Mouse (Mus musculus): Measurements from ENCODE around the gene Adamts16.

The Adamts16 gene

DNA sequence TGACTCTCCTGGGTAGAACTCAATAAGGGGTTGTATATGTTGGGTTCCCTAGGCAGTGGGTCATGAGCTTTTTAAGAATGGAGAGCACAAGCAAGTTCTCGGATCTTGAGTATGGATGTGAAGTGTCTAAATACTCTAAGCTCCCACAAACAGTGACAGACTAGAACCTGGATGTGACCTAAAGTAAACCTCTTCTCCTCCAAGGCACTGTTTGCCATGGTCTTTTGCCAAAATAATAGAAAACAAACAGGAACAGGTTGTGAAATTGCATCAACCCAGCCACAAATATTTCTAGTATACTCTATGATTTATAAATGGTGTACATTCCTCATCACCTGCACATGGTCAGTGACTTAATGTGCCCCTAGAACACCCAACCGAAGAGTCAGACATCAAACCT, 79.0 kb downstream of the Adamts16 start:
- no peak for DNase-seq (ENCODE audit: low spot score)

GRCm38 (mm10) chr13:70761312-70761711, 80.3 kb downstream of the Adamts16 start:
- DNase-seq (ENCODE audit: low spot score), result no peak

GRCm38 (mm10) chr13:70760186-70760585, 81.4 kb downstream of the Adamts16 start:
- DNase-seq (ENCODE audit: low spot score), result no peak

- DNase-seq (ENCODE audit: low spot score), result no peak
These were observed 95.2 kb downstream of the Adamts16 start for GRCm38 (mm10) chr13:70746294-70747008.

DNA sequence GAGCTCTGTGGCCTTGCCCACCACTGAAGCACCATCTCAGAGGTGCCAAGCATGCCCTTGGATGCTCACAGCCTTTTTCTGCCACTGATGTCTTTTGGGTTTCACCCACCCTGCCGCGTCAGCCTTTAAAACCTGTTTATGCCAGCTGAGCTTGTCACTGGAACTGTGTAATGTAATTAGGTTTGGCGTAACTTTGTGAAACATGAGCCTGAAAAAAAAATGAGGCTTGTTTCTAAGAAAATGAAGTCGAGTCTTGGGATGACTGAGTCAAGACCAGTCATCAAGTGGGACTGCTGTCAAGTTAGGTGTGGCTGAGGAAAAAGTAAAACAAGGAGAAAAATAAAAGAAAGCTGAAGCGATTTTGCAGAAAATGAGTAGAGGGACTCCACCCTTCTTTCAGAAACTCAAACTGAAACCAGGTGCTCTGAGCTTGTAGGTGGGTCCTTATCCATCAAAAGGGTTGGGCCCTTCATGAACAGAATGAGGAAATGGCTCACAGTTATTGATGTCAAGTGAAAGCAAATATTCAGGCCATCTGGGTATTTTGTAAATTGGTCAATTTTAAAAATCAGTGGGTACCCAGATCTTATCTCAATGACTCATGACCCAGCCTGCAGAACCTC, 97.1 kb downstream of the Adamts16 start:
- no peak for DNase-seq (ENCODE audit: low spot score)

DNA sequence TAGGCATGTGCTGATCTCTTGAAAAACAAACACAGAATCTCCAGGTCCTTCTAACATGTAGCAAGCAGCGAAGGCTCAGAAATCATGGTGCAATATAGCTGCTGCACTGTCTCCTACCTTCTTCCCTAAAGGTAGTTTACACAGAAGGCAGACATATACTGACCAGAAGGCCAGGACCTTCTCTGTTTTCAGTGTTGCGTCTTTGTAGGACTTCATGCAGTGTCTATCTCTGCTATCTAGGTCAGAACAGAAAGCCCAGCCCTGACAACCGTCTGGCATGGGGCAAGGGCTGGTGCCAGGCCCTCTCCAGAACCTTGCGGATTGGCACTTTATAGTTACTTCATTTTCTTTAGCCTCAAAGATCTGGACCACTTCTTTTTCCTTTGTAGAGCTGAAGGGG, 98.9 kb downstream of the Adamts16 start:
- DNase-seq (ENCODE audit: low spot score), result no peak

- no peak for DNase-seq (ENCODE audit: low spot score)
These were observed 101.0 kb downstream of the Adamts16 start for GRCm38 (mm10) chr13:70740281-70741240.

DNA sequence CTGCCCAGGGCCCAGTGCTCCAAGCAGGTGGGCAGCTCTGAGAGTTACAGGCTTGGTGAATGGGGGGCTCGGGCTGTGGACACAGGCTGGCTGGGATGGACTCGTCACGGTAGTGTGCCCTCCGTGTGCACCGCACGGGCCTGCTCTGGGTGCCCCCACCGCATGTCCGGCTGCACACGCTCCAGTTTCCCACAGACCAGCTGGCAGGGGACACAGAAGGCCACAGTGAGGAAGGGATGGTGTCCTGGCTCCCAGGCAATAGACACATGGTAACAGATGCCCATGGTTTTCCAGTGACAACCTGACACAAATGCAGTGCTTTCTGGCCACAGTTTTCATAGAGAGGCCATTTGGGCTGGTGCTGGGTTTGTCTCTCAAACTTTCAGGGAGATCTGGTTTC, 102.8 kb downstream of the Adamts16 start:
- DNase-seq (ENCODE audit: low spot score), result no peak

- no peak for DNase-seq (ENCODE audit: low spot score)
These were observed 105.2 kb downstream of the Adamts16 start for GRCm38 (mm10) chr13:70736409-70736808.

DNA sequence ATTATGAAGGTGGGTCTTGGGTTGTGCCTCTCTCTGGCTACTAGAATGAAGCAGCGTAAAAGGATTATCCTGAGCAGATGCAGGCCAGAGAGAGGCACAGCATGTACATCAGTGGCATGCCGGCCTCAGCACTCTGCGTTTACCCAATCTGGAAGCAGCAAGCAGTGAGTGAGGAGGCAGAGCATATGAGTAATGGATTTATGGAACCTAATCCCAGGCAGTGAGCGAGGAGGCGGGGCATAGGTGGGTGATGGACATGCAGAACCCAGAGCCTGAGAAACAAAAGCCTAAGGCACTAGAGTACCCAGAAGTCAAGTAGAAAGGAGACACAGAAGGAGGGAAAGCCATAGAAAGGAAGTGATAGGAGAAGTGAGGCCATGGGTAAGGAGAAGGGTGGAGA, 107.0 kb downstream of the Adamts16 start:
- DNase-seq (ENCODE audit: low spot score), result no peak

GRCm38 (mm10) chr13:70733911-70734310, 107.7 kb downstream of the Adamts16 start:
- no peak for DNase-seq (ENCODE audit: low spot score)

DNA sequence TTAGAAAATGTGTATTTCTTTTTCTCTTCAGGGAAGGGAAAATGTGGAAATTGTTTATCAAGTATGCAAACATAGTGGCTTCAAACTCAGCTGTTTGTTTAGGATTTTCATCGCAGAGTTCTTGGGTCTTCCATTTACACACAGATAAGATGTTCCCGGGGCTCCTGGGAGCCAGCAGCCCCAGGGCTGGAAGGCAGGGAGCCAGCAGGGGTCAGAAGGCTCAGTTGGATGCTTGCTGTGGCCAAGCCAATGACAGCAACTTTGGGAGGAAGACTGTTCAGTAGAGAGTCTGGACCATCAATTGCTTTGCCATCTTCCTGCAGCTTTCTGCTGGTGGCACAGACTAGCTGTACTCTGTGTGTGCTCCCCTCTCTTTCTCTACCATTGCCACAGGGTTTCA, 108.4 kb downstream of the Adamts16 start:
- DNase-seq (ENCODE audit: low spot score), result no peak

DNA sequence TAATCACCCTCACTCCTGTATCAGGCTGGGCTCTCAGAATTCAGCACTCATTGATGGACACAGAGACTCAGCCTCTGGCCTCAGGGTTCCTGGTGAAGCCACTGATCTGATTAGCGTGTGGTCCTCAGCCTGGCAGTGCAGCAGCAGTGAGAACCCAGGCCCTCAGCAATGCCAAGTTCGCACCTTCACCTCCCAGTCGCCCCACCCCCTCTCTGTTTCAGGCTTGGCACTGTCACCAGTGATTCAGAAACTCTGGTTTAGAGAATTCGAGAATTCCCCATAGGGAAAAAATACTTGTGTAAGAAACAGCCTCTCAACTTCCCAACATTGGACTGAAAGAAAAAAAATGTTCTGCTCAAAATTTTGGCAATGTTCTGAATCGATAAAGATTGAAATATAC, 108.8 kb downstream of the Adamts16 start:
- DNase-seq (ENCODE audit: low spot score), result no peak

GRCm38 (mm10) chr13:70731349-70731748, 110.3 kb downstream of the Adamts16 start:
- no peak for DNase-seq (ENCODE audit: low spot score)

GRCm38 (mm10) chr13:70729996-70730395, 111.6 kb downstream of the Adamts16 start:
- DNase-seq (ENCODE audit: low spot score), result no peak

GRCm38 (mm10) chr13:70726249-70726648, 115.4 kb downstream of the Adamts16 start:
- no peak for DNase-seq (ENCODE audit: low spot score)

- DNase-seq (ENCODE audit: low spot score), result no peak
These were observed 117.0 kb downstream of the Adamts16 start for GRCm38 (mm10) chr13:70724635-70725034.

- DNase-seq (ENCODE audit: low spot score), result no peak
These were observed 117.4 kb downstream of the Adamts16 start for GRCm38 (mm10) chr13:70724108-70724622.

GRCm38 (mm10) chr13:70719994-70720393, 121.6 kb downstream of the Adamts16 start:
- DNase-seq (ENCODE audit: low spot score), result no peak

- no peak for DNase-seq (ENCODE audit: low spot score)
These were observed 122.8 kb downstream of the Adamts16 start for GRCm38 (mm10) chr13:70718814-70719213.

DNA sequence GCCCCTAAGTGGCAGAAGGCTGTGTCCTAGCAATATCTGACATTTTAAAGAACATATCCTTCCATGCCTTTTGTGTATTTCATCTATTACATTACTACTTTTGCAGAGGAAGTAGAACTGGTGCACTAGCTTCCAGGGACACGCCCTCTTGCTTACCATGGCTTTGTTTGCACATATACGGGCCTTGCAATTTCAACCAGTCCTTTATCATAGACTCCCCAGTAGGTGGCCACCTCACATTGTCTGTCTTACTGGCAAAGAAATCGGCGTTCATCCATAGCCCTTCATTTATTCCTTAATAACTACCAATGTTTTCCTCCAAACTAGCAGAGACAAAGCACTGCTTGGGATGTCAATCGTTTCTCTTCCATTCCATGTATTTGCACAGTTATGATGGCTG, 125.6 kb downstream of the Adamts16 start:
- no peak for DNase-seq (ENCODE audit: low spot score)

GRCm38 (mm10) chr13:70714081-70714775, 127.4 kb downstream of the Adamts16 start:
- DNase-seq (ENCODE audit: low spot score), result no peak

Data from urinary bladder, postnatal 14 days (tissue).